Mouse (Mus musculus) c-Kit-positive CD71-positive TER-119-negative erythroid progenitor cells, embryonic 14.5 days (primary cell): ENCODE results near the gene Ldah.
"Not testable (repeated sequence)": the region's sequence is repeated elsewhere in the genome, so short reads cannot be mapped to it uniquely, and the experiment has no call there.

Experiments used
- DNase-seq: peaks from one replicate; pipeline ENCODE4 v3.0.0-alpha.2; 2013; ENCODE audit warnings: low read depth

Ldah gene

GRCm38 (mm10) chr12:8207978-8208403 lies at the start of gene Ldah:
Ldah (plus strand) TSS chr12:8208107.
- peak; percentile 76 for DNase-seq

GRCm38 (mm10) chr12:8167743-8168142 lies 40.2 kb upstream of the Ldah start:
- DNase-seq, result no peak

GRCm38 (mm10) chr12:8180921-8181320 lies 27.0 kb upstream of the Ldah start:
- no peak for DNase-seq

- no peak for DNase-seq
These were observed 26.2 kb upstream of the Ldah start for GRCm38 (mm10) chr12:8181744-8182143.

GRCm38 (mm10) chr12:8184518-8184917 lies 23.4 kb upstream of the Ldah start:
- no peak for DNase-seq

GRCm38 (mm10) chr12:8188161-8188560 lies 19.7 kb upstream of the Ldah start:
- DNase-seq, result no peak

- not testable (repeated sequence) for DNase-seq
These were observed 18.9 kb upstream of the Ldah start for GRCm38 (mm10) chr12:8188796-8189535.

- DNase-seq, result no peak
These were observed 18.2 kb upstream of the Ldah start for GRCm38 (mm10) chr12:8189722-8190121.

- DNase-seq, result no peak
These were observed 2.2 kb upstream of the Ldah start for GRCm38 (mm10) chr12:8205721-8206120.

GRCm38 (mm10) chr12:8207578-8207977 lies 329 bp upstream of the Ldah start:
- no peak for DNase-seq

- no peak for DNase-seq
These were observed 8.7 kb downstream of the Ldah start for GRCm38 (mm10) chr12:8216392-8217280.

GRCm38 (mm10) chr12:8223036-8223435 lies 15.1 kb downstream of the Ldah start:
- no peak for DNase-seq

GRCm38 (mm10) chr12:8231101-8231500 lies 23.2 kb downstream of the Ldah start:
- no peak for DNase-seq

GRCm38 (mm10) chr12:8232679-8233078 lies 24.8 kb downstream of the Ldah start:
- DNase-seq, result peak; percentile 22

GRCm38 (mm10) chr12:8242181-8242580 lies 34.3 kb downstream of the Ldah start:
- DNase-seq, result no peak

GRCm38 (mm10) chr12:8244746-8245145 lies 36.8 kb downstream of the Ldah start:
- no peak for DNase-seq

- DNase-seq, result no peak
These were observed 52.4 kb downstream of the Ldah start for GRCm38 (mm10) chr12:8260297-8260696.

GRCm38 (mm10) chr12:8266311-8266710 lies 58.4 kb downstream of the Ldah start:
- no peak for DNase-seq

- DNase-seq, result no peak
These were observed 61.7 kb downstream of the Ldah start for GRCm38 (mm10) chr12:8269627-8270026.

- no peak for DNase-seq
These were observed 63.5 kb downstream of the Ldah start for GRCm38 (mm10) chr12:8271405-8271804.

- no peak for DNase-seq
These were observed 65.7 kb downstream of the Ldah start for GRCm38 (mm10) chr12:8273471-8274171.

GRCm38 (mm10) chr12:8275424-8275823 lies 67.5 kb downstream of the Ldah start:
- no peak for DNase-seq
